Mouse (Mus musculus) CH12.LX (cell line): ENCODE measurements around the gene Idh1.

ENCODE experiments used
- POLR2A ChIP-seq: IDR thresholded peaks from 2 replicates; pipeline ENCODE4 v1.6.1; 2011; ENCODE audit warnings: low read depth, mild to moderate bottlenecking, improper control_type of control experiment, low read length
- ZKSCAN1 ChIP-seq: IDR thresholded peaks from 2 replicates; pipeline ENCODE4 v1.6.1; 2012; ENCODE audit warnings: low read depth, inconsistent platforms, low read length, improper control_type of control experiment, borderline replicate concordance

- TF ChIP-seq POLR2A (no peak), ZKSCAN1 (no peak)
These were observed 24.1 kb downstream of the Idh1 start for GRCm38 (mm10) chr1:65162210-65162609.
